Mouse (Mus musculus): ENCODE data around the gene Tmem270. TPM values are rescaled to one million over a fixed set of nuclear protein-coding genes. Genes with fewer than 3 reads are reported as not detected.

Gene Tmem270
- polyA plus RNA-seq, 1 experiment from 2014 or later = not detected

Other genes starting within 250 kb of the Tmem270 start
- 18.8 and 24.3 TPM in 2 replicates for gene Limk1, start 218.1 kb downstream of the Tmem270 start, polyA plus RNA-seq (2016; fragmentation: Nextera tagmentation; extraction: Ambion mirVana)
- gene Eln, start 159.4 kb downstream of the Tmem270 start, polyA plus RNA-seq (2016; fragmentation: Nextera tagmentation; extraction: Ambion mirVana) = 6.0 and 6.6 TPM in 2 replicates
- gene Cldn13, start 8.8 kb upstream of the Tmem270 start, polyA plus RNA-seq (2016; fragmentation: Nextera tagmentation; extraction: Ambion mirVana) = 2.6 and 2.7 TPM in 2 replicates
- gene Mettl27, start 25.6 kb upstream of the Tmem270 start, polyA plus RNA-seq (2016; fragmentation: Nextera tagmentation; extraction: Ambion mirVana) = 8.8 and 10.1 TPM in 2 replicates
- gene Cldn4, start 40.2 kb upstream of the Tmem270 start, polyA plus RNA-seq (2016; fragmentation: Nextera tagmentation; extraction: Ambion mirVana) = 2.0 and 2.1 TPM in 2 replicates
- 1.7 and 1.9 TPM in 2 replicates for gene Cldn3, start 79.5 kb upstream of the Tmem270 start, polyA plus RNA-seq (2016; fragmentation: Nextera tagmentation; extraction: Ambion mirVana)
- gene Abhd11, start 102.4 kb upstream of the Tmem270 start, polyA plus RNA-seq (2016; fragmentation: Nextera tagmentation; extraction: Ambion mirVana) = 51.6 and 56.3 TPM in 2 replicates
- 41.6 and 54.5 TPM in 2 replicates for gene Stx1a, start 116.7 kb upstream of the Tmem270 start, polyA plus RNA-seq (2016; fragmentation: Nextera tagmentation; extraction: Ambion mirVana)
- gene Dnajc30, start 157.5 kb upstream of the Tmem270 start, polyA plus RNA-seq (2016; fragmentation: Nextera tagmentation; extraction: Ambion mirVana) = 30.3 and 32.2 TPM in 2 replicates
- 106 and 112 TPM in 2 replicates for gene Bud23, start 158.2 kb upstream of the Tmem270 start, polyA plus RNA-seq (2016; fragmentation: Nextera tagmentation; extraction: Ambion mirVana)
- 37.0 and 37.8 TPM in 2 replicates for gene Vps37d, start 171.5 kb upstream of the Tmem270 start, polyA plus RNA-seq (2016; fragmentation: Nextera tagmentation; extraction: Ambion mirVana)
- gene Mlxipl, start 183.2 kb upstream of the Tmem270 start, polyA plus RNA-seq (2016; fragmentation: Nextera tagmentation; extraction: Ambion mirVana) = 0.58 and 0.66 TPM in 2 replicates
- 23.6 and 23.8 TPM in 2 replicates for gene Tbl2, start 242.9 kb upstream of the Tmem270 start, polyA plus RNA-seq (2016; fragmentation: Nextera tagmentation; extraction: Ambion mirVana)

All from neural tube, embryonic 12.5 days (tissue).